Mouse (Mus musculus) cerebellum, adult 2 months (tissue): Measurements from ENCODE around the gene Kcnc2. TPM values are rescaled to one million over a fixed set of nuclear protein-coding genes. Genes with fewer than 3 reads are reported as not detected.

Source experiments
- DNase-seq, 2 experiments: peaks; one replicate each; pipeline ENCODE4 v3.0.0; 2021
- H3K27ac ChIP-seq: fragments of 200-500 bp; 2 replicates; pipeline ENCODE4 v1.5.1; 2012; ENCODE audit warnings: low read length, control low read depth, inconsistent platforms; ENCODE audit not compliant: insufficient read depth
- H3K27me3 ChIP-seq: fragments of 200-500 bp; 2 replicates; pipeline ENCODE4 v1.6.1; 2012; ENCODE audit warnings: inconsistent platforms, mild to moderate bottlenecking, low read length, moderate library complexity; ENCODE audit not compliant: control insufficient read depth, insufficient read depth
- H3K4me1 ChIP-seq: fragments of 200-500 bp; 2 replicates; pipeline ENCODE4 v1.6.1; 2011; ENCODE audit warnings: low read length; ENCODE audit not compliant: control insufficient read depth, insufficient read depth
- H3K4me3 ChIP-seq: fragments of 200-500 bp; replicated peaks from 2 replicates; pipeline ENCODE3; 2011; ENCODE audit warnings: mild to moderate bottlenecking, low read depth, low read length, control low read depth; ENCODE audit not compliant: insufficient read depth
- CTCF ChIP-seq: fragments of 200-500 bp; IDR thresholded peaks from 2 replicates; pipeline ENCODE4 v1.5.1; 2011; ENCODE audit warnings: low read depth, mild to moderate bottlenecking, control low read depth, low read length, moderate library complexity, borderline replicate concordance; ENCODE audit not compliant: insufficient read depth
- POLR2A ChIP-seq: fragments of 200-500 bp; IDR thresholded peaks from 2 replicates; pipeline ENCODE4 v1.6.1; 2011; ENCODE audit warnings: low read length, control low read depth, borderline replicate concordance; ENCODE audit not compliant: insufficient read depth
- WGBS: fragments of 180-500 bp; shearing (Covaris S2); methylation state at CpG from one replicate; pipeline ENCODE4 v1.1.7; 2018; 5-methylcytosine and 5-hydroxymethylcytosine counted together
- polyA plus RNA-seq: library from polyadenylated mRNA; depleted of rRNA; stranded (reverse); fragments of >200 nt; gene quantifications from 2 replicates; pipeline ENCODE4 v1.2.3, GENCODE M21; 2012; rRNA removed

Kcnc2 gene
- polyA plus RNA-seq, 1 experiment, result 21.1 TPM

DNA sequence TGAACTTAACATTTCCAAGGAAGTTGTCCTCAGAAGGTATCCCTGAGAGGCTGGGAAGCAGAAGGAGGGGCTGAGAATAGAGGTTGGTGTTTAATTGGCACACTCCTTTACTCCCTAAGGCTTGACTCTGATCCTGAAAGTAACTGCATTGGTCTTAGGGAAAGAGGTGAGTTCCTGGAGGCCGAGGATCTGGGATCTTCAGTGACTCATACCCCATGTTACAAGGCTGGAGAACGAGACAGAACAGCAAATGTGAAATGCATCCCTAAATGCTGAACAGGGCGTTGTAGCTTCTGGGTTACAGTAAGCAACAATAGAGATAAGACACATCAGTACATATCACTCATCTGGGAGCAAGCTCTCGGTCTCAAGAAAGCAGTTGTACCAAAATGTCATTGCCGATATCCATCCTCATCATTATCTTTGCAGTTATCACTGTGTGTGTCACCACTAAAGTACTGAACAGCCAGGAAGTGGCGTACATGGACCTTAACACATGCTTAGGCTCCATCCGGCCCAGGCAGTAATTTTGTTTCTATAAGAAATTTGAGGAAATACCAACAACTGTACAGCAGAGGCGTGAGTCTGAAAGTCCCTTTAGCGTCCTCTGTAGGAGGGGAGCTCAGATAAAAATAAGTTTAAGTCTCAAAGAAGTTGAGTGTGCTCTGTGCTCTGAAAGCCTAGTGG, 211.1 kb downstream of the Kcnc2 start:
- no peaks in the 10 kb centered on the region for H3K4me1 ChIP-seq
- H3K4me3 ChIP-seq, result no peak overlapping the region
- H3K27me3 ChIP-seq, result no peaks in the 10 kb centered on the region; the same call in 1 of the 2 replicates
- no peak for DNase-seq
- no peak overlapping the region for H3K27ac ChIP-seq
- TF ChIP-seq POLR2A (no peak), CTCF (no peak)
- WGBS, result 88% methylated on average over 9 of the region's 9 CpGs

DNA sequence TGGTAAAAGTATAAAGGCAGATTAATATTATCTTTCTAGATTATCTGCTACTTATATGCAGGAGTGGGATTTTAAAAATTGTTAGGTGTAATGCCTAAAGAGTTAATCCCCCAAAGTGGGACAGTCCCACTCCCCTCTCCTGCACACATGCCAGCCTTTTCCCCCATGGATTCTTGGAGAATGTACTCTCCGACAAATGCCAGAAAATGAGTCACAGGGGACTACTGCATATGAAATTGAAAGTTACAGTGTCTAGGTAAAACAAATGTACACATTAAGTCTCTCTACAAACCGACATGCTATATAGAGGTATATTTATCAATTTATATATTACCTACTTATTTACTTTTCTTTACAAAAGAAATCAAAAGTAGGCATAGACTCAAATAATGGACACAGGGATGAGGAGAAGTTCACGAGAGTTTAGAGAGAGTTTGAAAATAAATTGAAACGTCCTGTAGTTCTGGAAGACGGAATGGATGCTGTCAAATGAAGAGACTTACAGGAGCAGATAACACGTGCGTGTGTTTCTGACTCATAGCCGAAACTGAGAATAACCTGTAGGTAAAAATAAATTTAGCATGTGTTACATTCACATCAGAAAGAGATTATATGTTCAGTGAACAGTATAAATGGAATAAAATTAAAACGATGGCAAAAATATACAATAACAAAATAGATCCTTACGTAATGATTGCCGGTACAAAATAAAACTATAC, 213.6 kb downstream of the Kcnc2 start:
- DNase-seq, result no peak
- TF ChIP-seq POLR2A (no peak), CTCF (no peak)
- H3K27ac ChIP-seq, result no peak overlapping the region
- no peaks in the 10 kb centered on the region; the same call in 1 of the 2 replicates for H3K27me3 ChIP-seq
- 62% methylated on average over 11 of the region's 11 CpGs for WGBS
- H3K4me1 ChIP-seq, result no peaks in the 10 kb centered on the region
- H3K4me3 ChIP-seq, result no peak overlapping the region

DNA sequence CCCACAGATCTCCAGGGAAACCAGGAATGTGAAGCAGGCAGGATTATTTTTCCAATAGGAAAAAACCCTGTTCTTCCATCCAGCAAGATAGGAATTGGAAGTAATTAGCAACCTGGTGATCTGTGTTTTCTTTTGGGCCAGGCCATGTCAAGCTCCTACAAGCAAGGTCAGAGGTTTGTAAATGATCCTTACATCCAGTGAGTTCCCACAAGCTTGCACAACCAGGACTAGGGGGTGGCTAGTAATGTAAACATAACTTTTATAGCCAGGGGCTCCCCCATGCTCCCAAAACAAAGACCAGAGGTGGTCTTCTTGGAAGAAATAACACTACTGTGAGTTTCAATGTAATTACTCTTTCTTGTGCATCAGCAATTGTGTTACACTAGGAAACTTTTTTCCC, 214.9 kb downstream of the Kcnc2 start:
- no peak overlapping the region for H3K4me3 ChIP-seq
- no peak for TF ChIP-seq POLR2A
- no peak for TF ChIP-seq CTCF
- no peak for DNase-seq
- H3K27me3 ChIP-seq, result no peaks in the 10 kb centered on the region; the same call in 1 of the 2 replicates
- no peaks in the 10 kb centered on the region for H3K4me1 ChIP-seq
- no peak overlapping the region for H3K27ac ChIP-seq

DNA sequence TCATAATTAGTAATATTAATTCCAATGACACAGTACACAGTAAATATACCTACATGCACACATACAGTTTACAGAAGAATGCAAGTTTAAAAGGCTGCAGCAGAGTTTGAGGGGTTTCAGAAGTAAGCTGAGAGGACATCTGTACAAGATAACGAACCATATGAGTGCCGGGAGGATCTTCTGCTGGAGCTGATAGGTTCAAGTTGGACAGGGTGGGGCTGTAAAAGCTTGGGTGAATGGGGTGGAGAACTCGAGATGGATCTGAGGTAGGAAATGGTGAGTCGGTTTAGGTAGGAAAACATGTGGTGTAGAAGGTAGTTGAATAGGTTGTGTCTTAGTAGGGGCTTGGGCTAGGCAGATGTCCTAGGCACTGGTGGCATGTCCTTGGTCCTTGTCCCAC, 217.8 kb downstream of the Kcnc2 start:
- WGBS, result 81% methylated on average over 4 of the region's 4 CpGs
- H3K27me3 ChIP-seq, result no peaks in the 10 kb centered on the region; the same call in 1 of the 2 replicates
- no peak overlapping the region for H3K27ac ChIP-seq
- no peak for DNase-seq
- TF ChIP-seq CTCF, result no peak
- TF ChIP-seq POLR2A, result no peak
- H3K4me3 ChIP-seq, result no peak overlapping the region
- H3K4me1 ChIP-seq, result no peaks in the 10 kb centered on the region

Other genes with a start within 250 kb of the Kcnc2 start
- gene Glipr1l1, start 210.9 kb upstream of the Kcnc2 start, polyA plus RNA-seq, result not detected in 2 replicates
- not detected in 2 replicates for gene Glipr1l2, start 187.8 kb upstream of the Kcnc2 start, polyA plus RNA-seq
- gene Glipr1l3, start 110.8 kb upstream of the Kcnc2 start, polyA plus RNA-seq, result not detected in 2 replicates
- 0.13 and 0.18 TPM in 2 replicates for gene Caps2, start 107.5 kb upstream of the Kcnc2 start, polyA plus RNA-seq